Mouse (Mus musculus): ENCODE results near the gene Dus2.
A peak's percentile ranks its signal among the peaks of the same experiment; 100 is the strongest.
"Not testable (repeated sequence)": the region's sequence is repeated elsewhere in the genome, so short reads cannot be mapped to it uniquely, and the experiment has no call there.

Dus2 gene

DNA sequence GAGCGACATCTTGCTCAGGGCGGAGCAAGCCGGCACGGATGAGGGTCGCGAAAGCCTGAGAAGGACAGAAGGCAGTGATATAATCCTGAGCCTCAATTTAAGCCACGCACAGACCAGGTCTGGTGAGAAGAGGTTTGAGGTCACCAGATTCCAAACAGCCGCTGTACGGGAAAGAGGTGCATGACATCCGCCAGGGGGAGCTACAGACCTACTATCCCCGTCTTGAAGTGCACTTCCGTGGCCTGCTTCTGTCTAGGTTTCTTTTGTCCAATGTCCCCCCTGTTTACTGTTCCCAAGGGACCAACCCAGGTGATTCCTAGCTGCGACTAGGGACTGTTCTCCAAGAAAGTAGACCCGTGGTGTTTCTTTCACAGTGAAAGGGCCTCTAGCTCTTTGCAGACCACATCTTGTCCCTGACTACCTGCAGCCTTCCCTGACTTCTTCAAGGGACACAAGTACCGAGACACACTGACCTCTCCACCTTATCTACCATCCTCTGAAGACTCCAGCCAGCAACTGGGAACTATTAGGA, at the start of gene Dus2:
Dus2 (plus strand) TSS at position 482 of the 532 bp plus-strand sequence.
- DNase-seq (ENCODE audit: low spot score in 2 of 2): peak in 1 of 2 experiments; percentile 65

- no peak for DNase-seq (ENCODE audit: low spot score in 2 of 2)
Measured at GRCm38 (mm10) chr8:105942026-105942425, 49.1 kb upstream of the Dus2 start.

GRCm38 (mm10) chr8:105942542-105942941, 48.6 kb upstream of the Dus2 start:
- no peak for DNase-seq (ENCODE audit: low spot score in 2 of 2)

- no peak for DNase-seq (ENCODE audit: low spot score in 2 of 2)
Measured at GRCm38 (mm10) chr8:105943321-105943739, 47.8 kb upstream of the Dus2 start, which contains the start of gene Lcat. Gene Lcat (minus strand): TSS chr8:105943382.

- peak; percentile 64 to 69 for DNase-seq (ENCODE audit: low spot score in 2 of 2)
Measured at GRCm38 (mm10) chr8:105949350-105949749, 41.8 kb upstream of the Dus2 start.

GRCm38 (mm10) chr8:105951057-105951659, 40.0 kb upstream of the Dus2 start:
- peak in 1 of 2 experiments; percentile 56 for DNase-seq (ENCODE audit: low spot score in 2 of 2)

DNA sequence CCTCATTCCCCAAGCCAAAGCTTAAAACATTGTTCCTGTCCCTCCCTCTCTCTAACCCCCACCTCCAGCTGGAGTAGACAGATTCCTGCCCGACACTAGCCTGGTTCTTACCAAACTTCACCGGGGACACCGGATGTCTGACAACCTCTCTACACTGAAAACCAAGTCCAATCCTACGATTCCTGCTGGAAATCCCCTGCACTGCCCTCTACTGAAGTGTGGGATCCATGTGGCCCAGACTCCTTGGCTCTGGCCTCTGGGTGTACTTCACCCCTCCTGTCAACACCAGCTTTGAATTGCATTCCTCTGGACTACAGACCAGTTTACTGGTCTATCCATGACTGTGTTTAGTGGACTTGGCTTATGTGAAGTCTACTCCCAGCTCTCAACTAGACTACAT, 34.6 kb upstream of the Dus2 start:
- DNase-seq (ENCODE audit: low spot score in 2 of 2): no peak

DNA sequence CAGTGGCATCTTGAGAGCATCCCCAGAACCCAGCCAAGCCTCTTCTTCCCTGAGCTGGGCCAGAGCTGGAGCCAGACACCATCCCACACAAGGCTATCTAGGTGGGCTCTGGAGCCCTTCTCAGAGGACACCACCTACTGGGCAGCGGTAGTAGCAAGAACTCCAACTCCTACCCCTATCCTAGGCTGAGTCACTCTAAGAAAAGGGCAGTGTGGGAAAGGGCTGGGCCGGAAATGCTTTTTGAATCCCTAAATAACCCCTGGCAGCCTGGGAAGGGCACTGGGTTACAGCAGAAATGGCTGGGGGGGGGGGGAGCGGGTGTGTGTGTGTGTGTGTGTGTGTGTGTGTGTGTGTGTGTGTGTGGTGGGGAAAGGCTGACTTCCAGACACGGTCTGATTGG, 33.3 kb upstream of the Dus2 start:
- no peak for DNase-seq (ENCODE audit: low spot score in 2 of 2)

GRCm38 (mm10) chr8:105959350-105959749, 31.8 kb upstream of the Dus2 start:
- no peak for DNase-seq (ENCODE audit: low spot score in 2 of 2)

DNA sequence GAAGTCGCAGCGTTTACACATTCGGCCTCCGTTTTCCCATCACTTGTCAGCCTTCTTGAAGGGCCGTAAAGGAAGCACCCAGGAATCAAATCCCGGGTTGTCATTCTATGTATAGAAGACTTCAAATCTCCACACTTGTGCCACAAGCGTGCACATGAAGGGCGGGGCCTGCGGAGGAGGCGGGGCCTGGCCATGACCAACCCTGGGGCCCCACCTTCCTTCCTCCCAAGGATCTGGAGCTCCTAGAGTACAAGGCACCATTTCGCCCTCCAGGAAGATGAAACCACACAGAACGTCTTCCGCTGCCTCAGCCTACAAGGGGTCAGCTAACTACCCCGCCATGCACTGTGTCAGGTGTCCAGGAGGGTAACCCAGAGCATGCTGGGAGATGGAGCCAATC, 30.0 kb upstream of the Dus2 start:
- no peak for DNase-seq (ENCODE audit: low spot score in 2 of 2)

- DNase-seq (ENCODE audit: low spot score in 2 of 2): no peak
Measured at GRCm38 (mm10) chr8:105961536-105961935, 29.6 kb upstream of the Dus2 start.

DNA sequence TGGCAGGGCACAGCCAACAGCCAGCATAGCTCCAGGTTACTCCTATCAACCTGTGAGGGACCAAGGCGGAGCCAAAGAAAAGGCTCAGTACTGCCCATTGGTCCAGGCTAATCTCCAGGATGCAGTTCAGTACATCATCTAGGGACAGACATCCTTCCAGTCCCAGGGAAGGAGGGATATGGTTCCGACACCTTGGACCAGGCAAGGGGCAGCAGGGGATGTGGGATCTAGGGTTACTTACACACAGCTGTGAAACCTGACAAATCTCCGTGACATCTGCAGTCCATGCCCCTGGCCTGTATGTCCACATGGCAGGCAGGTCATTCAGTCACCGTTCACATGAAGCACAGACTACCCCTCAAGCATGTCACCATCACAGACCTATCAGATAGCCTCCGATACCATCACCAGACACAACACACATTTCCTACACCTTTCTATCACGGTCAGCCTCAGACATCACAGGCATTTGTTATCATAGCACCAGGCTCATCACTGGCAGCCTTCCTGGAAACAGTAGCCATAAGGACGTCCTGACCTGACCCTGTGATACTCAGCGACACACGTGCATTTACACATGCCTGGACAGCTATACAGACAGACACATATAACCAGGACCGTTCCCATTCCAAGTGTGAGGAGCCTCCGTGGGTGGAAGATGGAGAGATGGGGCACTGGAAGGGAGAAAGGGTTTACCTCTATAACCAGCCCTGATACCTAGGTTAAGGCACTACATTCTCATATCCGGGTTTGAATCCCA, 26.5 kb upstream of the Dus2 start:
- DNase-seq (ENCODE audit: low spot score in 2 of 2): no peak

DNA sequence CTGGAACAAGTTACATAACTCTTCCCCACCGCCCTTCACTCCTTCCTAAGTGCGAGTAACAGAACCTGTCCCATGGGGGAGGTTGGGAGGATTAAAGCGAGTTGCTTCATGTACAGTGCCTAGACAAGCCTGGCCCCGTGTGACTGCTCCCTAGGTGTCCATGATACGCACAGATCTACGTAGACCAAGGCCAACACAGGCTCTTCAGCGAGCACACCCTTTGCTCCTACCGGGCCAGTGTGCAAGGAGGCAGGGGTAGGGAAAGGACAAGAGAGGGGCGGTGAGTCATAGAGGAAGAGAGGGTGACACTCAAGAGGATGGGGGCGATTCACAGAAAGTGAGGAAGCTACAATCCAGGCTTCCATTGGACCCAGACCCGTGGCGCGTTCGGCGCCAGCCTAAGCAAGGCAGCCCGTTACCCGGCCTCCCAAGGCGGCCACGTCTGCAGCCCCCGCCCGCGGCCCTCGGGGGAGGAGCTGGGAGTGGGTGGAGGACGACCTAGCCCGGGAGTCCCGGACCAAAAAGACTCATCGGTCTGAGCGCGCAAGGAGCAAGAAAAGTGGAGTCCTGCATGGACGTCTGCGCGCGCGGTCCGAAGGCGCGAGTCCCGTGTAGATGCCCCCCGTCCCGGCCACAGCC, 25.8 kb upstream of the Dus2 start:
- no peak for DNase-seq (ENCODE audit: low spot score in 2 of 2)

GRCm38 (mm10) chr8:105965905-105966341, 25.2 kb upstream of the Dus2 start, which contains the start of gene Slc12a4:
Gene Slc12a4 (minus strand): TSS chr8:105966097.
- DNase-seq (ENCODE audit: low spot score in 2 of 2): peak in 1 of 2 experiments; percentile 56

GRCm38 (mm10) chr8:105966692-105967311, 24.3 kb upstream of the Dus2 start:
- DNase-seq (ENCODE audit: low spot score in 2 of 2): no peak

GRCm38 (mm10) chr8:105969367-105969766, 21.8 kb upstream of the Dus2 start:
- DNase-seq (ENCODE audit: low spot score in 2 of 2): no peak

GRCm38 (mm10) chr8:105971019-105971720, 20.0 kb upstream of the Dus2 start:
- DNase-seq (ENCODE audit: low spot score in 2 of 2): no peak

- DNase-seq (ENCODE audit: low spot score in 2 of 2): no peak
Measured at GRCm38 (mm10) chr8:105975363-105975762, 15.8 kb upstream of the Dus2 start.

DNA sequence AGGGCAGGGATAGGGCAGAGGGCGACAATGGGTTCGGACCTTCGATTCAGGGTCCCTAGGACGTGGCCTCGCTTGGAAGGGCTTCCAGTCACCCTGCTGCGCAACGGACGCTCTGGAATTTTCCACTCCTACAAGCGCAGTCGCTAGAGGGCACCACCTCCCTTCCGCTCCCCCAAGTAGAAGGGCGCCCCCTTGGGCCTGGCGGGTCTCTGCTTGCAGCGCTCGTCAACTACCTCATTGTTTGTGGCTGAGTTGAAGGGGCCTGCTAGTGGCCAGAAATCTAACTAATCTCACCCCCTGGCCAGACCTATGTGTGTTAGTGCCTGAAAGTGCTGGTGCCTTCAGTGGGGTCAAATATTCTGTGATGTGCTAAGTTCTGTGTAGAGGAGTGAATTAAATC, 11.8 kb upstream of the Dus2 start, which contains the start of gene Dpep3:
Dpep3 (minus strand) TSS at position 105 of the 400 bp plus-strand sequence.
- no peak for DNase-seq (ENCODE audit: low spot score in 2 of 2)

DNA sequence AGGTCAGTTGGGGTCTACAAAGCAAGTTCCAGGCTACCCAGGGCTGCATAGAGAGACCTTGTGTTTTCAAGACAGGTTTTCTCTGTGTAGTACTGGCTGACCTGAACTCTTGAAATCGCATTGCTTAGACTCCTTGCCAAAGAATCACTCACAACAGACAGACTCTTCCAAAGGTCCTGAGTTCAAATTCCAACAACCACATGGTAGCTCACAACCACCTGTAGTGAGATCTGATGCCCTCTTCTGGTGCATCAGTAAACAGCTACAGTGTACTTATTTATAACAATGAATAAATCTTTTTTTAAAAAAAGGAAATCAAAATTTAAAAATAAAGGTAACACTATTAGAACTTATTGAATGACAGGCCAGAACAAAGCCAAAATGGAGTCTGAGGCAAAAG, 10.0 kb upstream of the Dus2 start:
- no peak for DNase-seq (ENCODE audit: low spot score in 2 of 2)

- not testable (repeated sequence) for DNase-seq (ENCODE audit: low spot score in 2 of 2)
Measured at GRCm38 (mm10) chr8:105983406-105983805, 7.7 kb upstream of the Dus2 start.

Data from frontal cortex, postnatal 10 days (tissue).